Mouse (Mus musculus): ENCODE measurements around the gene Ap3b2. TPM values are rescaled to one million over a fixed set of nuclear protein-coding genes. Genes with fewer than 3 reads are reported as not detected.
A peak's percentile ranks its signal among the peaks of the same experiment; 100 is the strongest.

Ap3b2 gene
- polyA plus RNA-seq, 1 experiment from 2014 or later = 142 TPM

DNA sequence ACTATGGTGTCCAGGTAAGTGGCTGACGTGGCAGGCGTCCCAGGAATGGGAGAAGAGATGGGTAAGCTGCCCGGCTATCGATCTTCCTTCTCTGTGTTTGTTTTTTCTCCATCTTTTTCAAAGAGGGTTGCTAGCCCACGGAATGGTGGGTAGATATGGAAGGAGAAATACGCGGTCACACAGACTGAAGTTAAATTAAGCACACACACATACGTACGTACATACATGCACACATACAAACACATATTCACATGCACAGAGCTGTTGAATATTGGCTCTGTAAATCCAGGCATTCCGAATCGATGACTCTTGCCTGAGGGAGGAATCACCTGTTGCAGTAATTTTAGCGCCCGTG lies 29.9 kb upstream of the Ap3b2 start:
- Histone ChIP-seq H3K9me3 (ENCODE audit: control insufficient read depth, low read length) (no peaks in the 10 kb centered on the region), H3K27ac (ENCODE audit: low read length) (peak overlapping the region; percentile 92), H3K27me3 (replicated peaks; ENCODE audit: control insufficient read depth, insufficient read depth, low read length) (0 out of 2 replicates have a peak, but pooled peaks cover 6% of the 10 kb centered on the region), H3K9ac (replicated peaks; ENCODE audit: low read depth, low read length) (peak overlapping the region; percentile 74), H3K4me3 (replicated peaks; ENCODE audit: low read length) (peak overlapping the region; percentile 77), H3K4me2 (ENCODE audit: low read length) (peak overlapping the region; percentile 97), H3K4me1 (replicated peaks; ENCODE audit: control insufficient read depth, insufficient read depth, low read length) (peaks cover 17% of the 10 kb centered on the region), H3K36me3 (ENCODE audit: control insufficient read depth, insufficient read depth) (peaks cover 2% of the 10 kb centered on the region; the same call in 1 of the 2 replicates)
- 9% methylated on average over 13 of the region's 13 CpGs for WGBS
- ATAC-seq = peak; percentile 36

DNA sequence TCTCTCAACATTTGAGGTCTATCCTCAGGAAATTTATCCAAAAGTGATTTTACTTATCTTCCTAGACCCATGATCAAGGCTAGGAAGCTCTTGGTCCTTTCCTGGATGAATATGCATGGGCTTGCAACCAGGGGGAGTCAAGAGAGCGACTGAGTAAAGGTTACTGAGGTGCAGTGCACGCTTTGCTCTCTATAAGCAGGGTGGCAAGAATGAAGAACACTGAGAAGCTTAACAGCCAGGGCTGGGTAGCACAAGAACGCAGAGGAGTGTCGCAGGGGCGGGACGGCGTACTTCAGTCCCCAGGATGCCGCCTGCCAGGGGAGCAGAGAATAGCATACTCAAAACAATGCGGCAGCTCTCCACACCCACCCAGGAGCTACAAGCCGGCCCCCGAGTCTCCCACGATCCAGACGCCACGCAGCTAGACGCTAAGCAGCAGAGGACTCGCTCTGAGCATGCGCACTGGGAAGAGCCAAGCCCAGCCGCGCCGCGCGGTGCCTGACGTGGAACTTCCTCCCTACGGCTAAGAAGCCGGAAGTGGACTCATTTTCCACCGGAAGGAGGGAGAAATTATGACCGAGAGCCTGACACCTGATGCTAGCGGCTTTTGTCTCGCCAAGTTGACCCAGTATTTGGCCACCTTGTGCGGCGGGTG lies 29.4 kb upstream of the Ap3b2 start:
- peak overlapping the region; percentile 97 for H3K4me2 ChIP-seq (ENCODE audit: low read length)
- H3K9ac ChIP-seq (replicated peaks; ENCODE audit: low read depth, low read length) = peak overlapping the region; percentile 74
- 0 out of 2 replicates have a peak, but pooled peaks cover 6% of the 10 kb centered on the region for H3K27me3 ChIP-seq (replicated peaks; ENCODE audit: control insufficient read depth, insufficient read depth, low read length)
- H3K4me3 ChIP-seq (replicated peaks; ENCODE audit: low read length) = peak overlapping the region; percentile 77
- no peaks in the 10 kb centered on the region for H3K9me3 ChIP-seq (ENCODE audit: control insufficient read depth, low read length)
- peaks cover 2% of the 10 kb centered on the region; the same call in 1 of the 2 replicates for H3K36me3 ChIP-seq (ENCODE audit: control insufficient read depth, insufficient read depth)
- under 1% methylated on average over 31 of the region's 31 CpGs for WGBS
- peaks cover 17% of the 10 kb centered on the region for H3K4me1 ChIP-seq (replicated peaks; ENCODE audit: control insufficient read depth, insufficient read depth, low read length)
- ATAC-seq = peak; percentile 99
- H3K27ac ChIP-seq (ENCODE audit: low read length) = peak overlapping the region; percentile 92

DNA sequence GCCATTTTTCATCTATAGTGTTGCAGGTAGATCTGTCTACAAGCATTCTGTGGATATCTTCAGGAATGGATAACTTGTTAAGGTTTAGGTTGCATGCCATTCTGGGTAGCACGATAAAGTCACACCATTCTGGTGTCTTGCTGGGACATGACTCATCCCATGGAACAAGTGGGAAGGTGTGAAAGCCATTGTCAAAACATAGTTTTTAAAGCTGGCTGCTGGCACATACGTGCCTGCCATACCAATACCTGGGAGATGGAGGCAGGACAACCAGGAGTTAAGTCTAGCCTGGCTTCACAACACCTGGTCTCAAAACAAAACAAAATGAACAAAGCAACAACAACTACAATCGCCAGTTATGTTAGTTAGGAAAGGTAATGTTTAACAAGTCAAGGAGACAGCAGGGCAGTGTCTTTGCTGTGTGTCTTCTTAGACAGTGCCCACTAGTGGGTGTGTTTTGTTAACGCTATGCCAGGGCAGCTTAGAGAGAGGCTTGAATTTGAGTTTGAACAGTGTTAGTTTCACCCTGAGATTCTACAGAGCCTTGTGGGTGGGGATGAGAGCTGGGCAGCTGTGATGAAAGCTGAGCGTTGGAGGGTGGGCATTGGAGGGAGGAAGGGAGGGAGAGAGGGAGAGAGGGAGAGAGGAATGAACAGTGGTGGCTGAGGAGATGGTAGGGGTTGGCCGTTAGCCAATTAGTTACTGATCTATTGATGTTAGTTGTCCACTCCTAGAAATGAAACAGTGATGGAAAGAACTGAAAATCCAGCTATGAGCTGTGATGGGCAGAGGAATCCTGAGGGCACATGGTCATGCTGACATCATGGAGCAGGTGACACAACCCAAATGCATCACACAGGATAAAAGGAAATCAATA lies 22.7 kb upstream of the Ap3b2 start:
- Histone ChIP-seq H3K4me1 (replicated peaks; ENCODE audit: control insufficient read depth, insufficient read depth, low read length) (no peaks in the 10 kb centered on the region), H3K4me3 (replicated peaks; ENCODE audit: low read length) (no peak overlapping the region), H3K4me2 (ENCODE audit: low read length) (no peak overlapping the region), H3K27ac (ENCODE audit: low read length) (no peak overlapping the region), H3K27me3 (replicated peaks; ENCODE audit: control insufficient read depth, insufficient read depth, low read length) (0 out of 2 replicates have a peak, but pooled peaks cover 6% of the 10 kb centered on the region), H3K9ac (replicated peaks; ENCODE audit: low read depth, low read length) (no peak overlapping the region), H3K9me3 (ENCODE audit: control insufficient read depth, low read length) (no peaks in the 10 kb centered on the region), H3K36me3 (ENCODE audit: control insufficient read depth, insufficient read depth) (no peaks in the 10 kb centered on the region)
- WGBS = 78% methylated on average over 6 of the region's 6 CpGs
- no peak for ATAC-seq

DNA sequence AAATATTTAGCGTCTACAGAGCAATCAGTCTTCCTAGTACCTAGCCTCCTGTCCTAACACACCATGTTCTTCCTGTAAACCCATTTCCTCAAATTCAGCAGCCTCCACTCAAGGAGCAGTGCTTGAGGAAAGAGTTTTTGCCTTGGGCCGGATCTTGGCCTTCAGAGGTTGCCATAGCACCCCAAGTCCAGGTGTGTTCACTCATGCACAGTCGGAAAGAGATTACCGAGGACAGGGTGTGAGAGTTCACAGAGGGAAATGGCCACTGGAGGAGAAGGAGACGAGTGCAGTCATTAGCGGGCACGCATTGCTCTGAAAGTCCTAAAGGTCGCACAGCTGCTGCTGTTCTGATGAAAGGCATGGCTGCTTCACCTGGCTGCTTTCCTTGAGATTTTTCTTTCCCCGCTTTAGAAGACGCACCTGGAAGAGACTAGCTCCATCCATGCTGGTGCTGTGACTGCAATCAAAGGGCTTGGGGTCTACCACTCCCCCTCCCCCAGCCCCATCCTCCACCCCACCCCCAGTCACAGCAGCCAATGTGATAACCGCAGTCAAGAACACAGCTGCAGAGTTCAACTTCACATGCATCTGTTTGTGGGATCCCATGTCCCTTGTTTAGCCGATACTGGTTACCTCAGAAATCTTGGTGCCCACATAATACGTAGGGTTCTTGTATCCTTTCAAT lies 21.3 kb upstream of the Ap3b2 start:
- no peak overlapping the region for H3K9ac ChIP-seq (replicated peaks; ENCODE audit: low read depth, low read length)
- H3K9me3 ChIP-seq (ENCODE audit: control insufficient read depth, low read length) = no peaks in the 10 kb centered on the region
- H3K4me1 ChIP-seq (replicated peaks; ENCODE audit: control insufficient read depth, insufficient read depth, low read length) = no peaks in the 10 kb centered on the region
- H3K27ac ChIP-seq (ENCODE audit: low read length) = no peak overlapping the region
- no peaks in the 10 kb centered on the region for H3K36me3 ChIP-seq (ENCODE audit: control insufficient read depth, insufficient read depth)
- H3K4me2 ChIP-seq (ENCODE audit: low read length) = no peak overlapping the region
- H3K27me3 ChIP-seq (replicated peaks; ENCODE audit: control insufficient read depth, insufficient read depth, low read length) = no peaks in the 10 kb centered on the region
- no peak overlapping the region for H3K4me3 ChIP-seq (replicated peaks; ENCODE audit: low read length)
- ATAC-seq = no peak
- 54% methylated on average over 13 of the region's 13 CpGs for WGBS

DNA sequence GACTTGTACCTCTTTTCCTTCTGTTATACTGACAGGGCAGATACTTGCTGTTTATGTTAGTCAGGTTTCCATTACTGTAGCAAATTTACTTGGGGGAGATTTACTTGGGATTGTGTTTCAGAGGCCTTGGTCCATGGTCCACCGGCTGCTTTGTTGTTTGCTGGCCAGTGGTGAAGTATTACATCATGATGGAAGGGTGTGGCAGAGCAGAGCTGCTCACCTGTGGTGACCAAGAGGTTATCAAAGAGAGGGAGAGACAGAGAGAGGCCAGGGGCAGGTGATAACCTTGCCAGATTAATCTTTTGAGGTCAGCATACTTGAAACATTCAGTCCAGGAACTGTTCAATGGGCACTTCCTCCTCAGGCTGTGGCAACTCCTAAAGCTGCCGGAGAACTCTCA lies 7.3 kb upstream of the Ap3b2 start:
- Histone ChIP-seq H3K27me3 (replicated peaks; ENCODE audit: control insufficient read depth, insufficient read depth, low read length) (no peaks in the 10 kb centered on the region), H3K9me3 (ENCODE audit: control insufficient read depth, low read length) (no peaks in the 10 kb centered on the region), H3K9ac (replicated peaks; ENCODE audit: low read depth, low read length) (no peak overlapping the region), H3K4me3 (replicated peaks; ENCODE audit: low read length) (no peak overlapping the region), H3K4me1 (replicated peaks; ENCODE audit: control insufficient read depth, insufficient read depth, low read length) (no peaks in the 10 kb centered on the region), H3K27ac (ENCODE audit: low read length) (no peak overlapping the region), H3K36me3 (ENCODE audit: control insufficient read depth, insufficient read depth) (no peaks in the 10 kb centered on the region), H3K4me2 (ENCODE audit: low read length) (no peak overlapping the region)
- 84% methylated on average over 2 of the region's 2 CpGs for WGBS
- no peak for ATAC-seq

DNA sequence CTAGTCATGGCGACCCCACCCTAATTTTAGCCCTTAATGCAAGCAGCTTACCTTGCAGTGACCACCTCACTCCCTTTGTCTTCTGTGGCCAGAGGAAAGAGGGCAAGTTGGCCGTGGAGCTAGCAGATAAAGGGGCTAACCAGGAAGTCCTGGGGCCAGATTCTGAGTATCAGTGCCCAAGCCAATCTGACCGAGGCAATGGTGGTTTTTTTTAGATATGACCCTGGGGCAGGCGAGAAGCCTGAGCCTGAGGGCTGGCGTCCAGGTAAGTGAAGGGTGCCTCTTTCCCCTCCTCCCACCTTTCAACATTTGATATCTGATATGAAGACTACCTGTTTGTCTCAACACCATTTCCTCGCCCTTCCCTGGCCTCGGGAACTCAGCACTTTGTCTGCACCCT lies 4.5 kb upstream of the Ap3b2 start, which contains the start of gene BC048679:
Gene BC048679 (minus strand): TSS at position 101 of the 400 bp plus-strand sequence.
- WGBS = 76% methylated on average over 7 of the region's 7 CpGs

DNA sequence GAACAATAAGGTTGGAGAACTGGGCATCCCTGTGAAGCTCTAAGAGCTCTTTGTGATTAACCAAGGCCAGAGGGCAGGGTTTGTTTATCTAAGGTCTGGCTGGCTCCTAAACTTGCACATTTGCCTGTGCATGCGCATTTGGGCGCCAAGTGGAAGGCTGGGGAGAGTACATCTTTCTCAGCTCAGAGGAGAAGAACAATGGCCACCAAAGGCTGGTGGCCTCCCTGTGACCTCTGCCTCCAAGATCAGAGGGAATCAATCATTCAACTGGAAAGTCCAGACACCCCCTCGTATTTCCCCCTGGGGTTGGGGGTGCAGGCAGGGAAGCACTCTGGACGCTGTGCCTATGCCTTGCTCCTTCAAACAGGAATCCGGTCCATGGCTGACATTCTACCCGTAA lies 3.4 kb upstream of the Ap3b2 start:
- no peak overlapping the region for H3K4me3 ChIP-seq (replicated peaks; ENCODE audit: low read length)
- no peak overlapping the region for H3K4me2 ChIP-seq (ENCODE audit: low read length)
- WGBS = 17% methylated on average over 6 of the region's 6 CpGs
- peaks cover 5% of the 10 kb centered on the region for H3K4me1 ChIP-seq (replicated peaks; ENCODE audit: control insufficient read depth, insufficient read depth, low read length)
- no peaks in the 10 kb centered on the region for H3K36me3 ChIP-seq (ENCODE audit: control insufficient read depth, insufficient read depth)
- no peak overlapping the region for H3K9ac ChIP-seq (replicated peaks; ENCODE audit: low read depth, low read length)
- H3K27ac ChIP-seq (ENCODE audit: low read length) = no peak overlapping the region
- H3K27me3 ChIP-seq (replicated peaks; ENCODE audit: control insufficient read depth, insufficient read depth, low read length) = no peaks in the 10 kb centered on the region
- no peak for ATAC-seq
- no peaks in the 10 kb centered on the region for H3K9me3 ChIP-seq (ENCODE audit: control insufficient read depth, low read length)

More for the DNA sequence above, 4.5 kb upstream of the Ap3b2 start, which contains the start of gene BC048679:
- Histone ChIP-seq H3K27ac (ENCODE audit: low read length) (no peak within 1 kb of the TSS), H3K4me3 (replicated peaks; ENCODE audit: low read length) (no peak within 1 kb of the TSS), H3K9me3 (ENCODE audit: control insufficient read depth, low read length) (no peaks in the 10 kb centered on the region), H3K27me3 (replicated peaks; ENCODE audit: control insufficient read depth, insufficient read depth, low read length) (no peaks in the 10 kb centered on the region), H3K9ac (replicated peaks; ENCODE audit: low read depth, low read length) (no peak within 1 kb of the TSS), H3K4me2 (ENCODE audit: low read length) (no peak within 1 kb of the TSS), H3K36me3 (ENCODE audit: control insufficient read depth, insufficient read depth) (no peaks in the 10 kb centered on the region), H3K4me1 (replicated peaks; ENCODE audit: control insufficient read depth, insufficient read depth, low read length) (no peaks in the 10 kb centered on the region; the same call in 1 of the 2 replicates)
- ATAC-seq = no peak

DNA sequence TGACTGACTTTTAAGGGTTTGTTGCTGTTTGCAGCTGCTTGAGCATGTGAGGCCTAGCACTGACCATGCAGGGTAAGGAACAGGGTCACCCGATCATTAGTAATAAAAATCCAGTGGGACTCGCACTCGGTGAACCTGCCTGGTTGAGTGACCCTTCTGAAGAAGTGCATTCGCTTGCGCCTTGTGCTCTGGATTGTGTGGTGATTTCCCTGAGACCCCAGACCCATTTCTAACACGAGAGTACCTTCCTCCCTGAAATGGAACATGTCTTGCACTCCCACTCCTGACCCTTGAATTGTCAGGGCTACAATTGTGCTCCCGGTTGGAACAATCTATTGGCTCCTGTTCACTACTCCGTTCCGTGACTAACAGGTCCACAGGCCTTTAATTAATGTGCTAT lies 1.1 kb downstream of the Ap3b2 start:
- H3K27me3 ChIP-seq (replicated peaks; ENCODE audit: control insufficient read depth, insufficient read depth, low read length) = no peaks in the 10 kb centered on the region
- H3K9me3 ChIP-seq (ENCODE audit: control insufficient read depth, low read length) = no peaks in the 10 kb centered on the region
- peak overlapping the region; percentile 63 for H3K4me2 ChIP-seq (ENCODE audit: low read length)
- peaks cover 5% of the 10 kb centered on the region for H3K4me1 ChIP-seq (replicated peaks; ENCODE audit: control insufficient read depth, insufficient read depth, low read length)
- H3K27ac ChIP-seq (ENCODE audit: low read length) = peak overlapping the region; percentile 97
- H3K9ac ChIP-seq (replicated peaks; ENCODE audit: low read depth, low read length) = peak overlapping the region; percentile 94
- H3K4me3 ChIP-seq (replicated peaks; ENCODE audit: low read length) = peak overlapping the region; percentile 82
- 36% methylated on average over 9 of the region's 9 CpGs for WGBS
- no peak for ATAC-seq
- H3K36me3 ChIP-seq (ENCODE audit: control insufficient read depth, insufficient read depth) = no peaks in the 10 kb centered on the region

DNA sequence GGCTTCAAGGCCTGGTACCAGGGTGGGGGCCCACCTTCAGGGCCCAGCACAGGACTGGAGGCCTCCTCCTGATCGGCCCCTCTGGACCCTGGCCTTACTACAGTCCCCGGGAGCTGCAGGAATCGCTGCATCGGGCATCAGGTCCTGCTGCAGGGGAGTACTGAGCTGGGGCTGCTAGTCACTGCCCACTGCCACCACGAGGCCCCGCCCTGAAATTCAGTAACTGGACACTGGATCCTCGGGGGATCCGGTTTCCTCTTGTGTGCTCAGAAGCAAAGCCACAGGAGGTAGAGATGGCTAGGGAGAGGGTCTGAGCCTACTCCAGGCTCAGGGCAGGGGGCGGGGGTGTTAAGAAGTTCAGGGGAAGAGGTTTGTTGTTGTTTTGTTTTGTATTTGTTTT lies 4.1 kb downstream of the Ap3b2 start:
- Histone ChIP-seq H3K27ac (ENCODE audit: low read length) (no peak overlapping the region), H3K4me2 (ENCODE audit: low read length) (no peak overlapping the region), H3K9ac (replicated peaks; ENCODE audit: low read depth, low read length) (no peak overlapping the region), H3K4me1 (replicated peaks; ENCODE audit: control insufficient read depth, insufficient read depth, low read length) (peaks cover 5% of the 10 kb centered on the region), H3K4me3 (replicated peaks; ENCODE audit: low read length) (no peak overlapping the region), H3K36me3 (ENCODE audit: control insufficient read depth, insufficient read depth) (peaks cover 1% of the 10 kb centered on the region; the same call in 1 of the 2 replicates), H3K9me3 (ENCODE audit: control insufficient read depth, low read length) (no peaks in the 10 kb centered on the region), H3K27me3 (replicated peaks; ENCODE audit: control insufficient read depth, insufficient read depth, low read length) (no peaks in the 10 kb centered on the region)
- no peak for ATAC-seq
- 8% methylated on average over 9 of the region's 9 CpGs for WGBS

Data from forebrain, embryonic 16.5 days (tissue).